Mouse (Mus musculus): ENCODE measurements around the gene Cbx4.

DNA sequence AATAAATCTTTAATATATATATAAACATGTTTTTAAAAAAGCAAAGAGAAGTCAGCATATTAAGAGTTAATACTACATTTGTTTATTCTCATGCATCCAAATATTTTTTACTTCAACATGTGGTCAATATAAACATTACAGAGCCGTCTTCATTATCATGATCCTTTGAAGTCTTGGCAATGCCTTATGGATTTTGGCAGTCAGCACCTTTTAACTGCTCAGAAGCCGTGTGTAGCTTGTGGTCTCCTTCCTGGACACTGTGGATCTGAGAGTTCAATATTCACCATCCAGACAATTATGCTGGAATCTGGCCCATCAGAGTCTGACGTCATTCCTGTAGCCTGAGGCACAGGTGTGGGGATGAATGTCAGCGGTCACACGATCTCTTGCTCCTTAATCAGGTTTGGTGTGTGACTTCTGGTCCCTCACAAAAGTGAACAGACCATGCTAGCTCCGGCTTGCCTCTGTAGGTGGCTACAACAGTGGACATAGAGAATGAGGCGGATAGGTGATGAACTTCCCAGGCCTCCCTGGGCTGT, 19.1 kb upstream of the Cbx4 start:
- TF ChIP-seq CTCF (IDR thresholded peaks at IDR 0.05): no peak
- no peak for TF ChIP-seq POLR2A (IDR thresholded peaks at IDR 0.05; ENCODE audit: insufficient read depth, low read depth, low read length)
- TF ChIP-seq EP300 (IDR thresholded peaks at IDR 0.05; ENCODE audit: insufficient read depth, low read depth, low read length): no peak
